Mouse (Mus musculus) granulocyte monocyte progenitor cell, adult 5-6 weeks (primary cell): ENCODE data around the gene Col4a3bp. TPM values are rescaled to one million over a fixed set of nuclear protein-coding genes. Genes with fewer than 3 reads are reported as not detected.

Experiments
- ATAC-seq: replicated peaks from 2 replicates; pipeline ENCODE4 v1.8.0; 2016; ENCODE audit warnings: mild to moderate bottlenecking, moderate TSS enrichment, inconsistent platforms; ENCODE audit not compliant: poor library complexity, severe bottlenecking
- total RNA-seq, 2 experiments: library from RNA; stranded (forward) in 1 of 2; stranded (reverse) in 1 of 2; fragments of 200-712, 200-1000 nt in 1 of 2; fragments of >200 nt in 1 of 2; fragmentation: Nextera tagmentation in 1 of 2; gene quantifications; 2 replicates each; pipeline ENCODE4 v1.2.3; 2014 to 2017

Col4a3bp gene
- 30.6 and 31.5 TPM in 2 replicates for total RNA-seq (2014; fragmentation: Nextera tagmentation)
- 37.2 and 54.6 TPM in 2 replicates for total RNA-seq (2017)

GRCm38 (mm10) chr13:96542081-96542889 is at the start of gene Col4a3bp, which contains the start of gene Polk:
TSS of gene Col4a3bp (plus strand) at chr13:96542618.
TSS of gene Polk (minus strand) at chr13:96542579.
- peak; percentile 92 for ATAC-seq

- ATAC-seq = peak; percentile 68
These were observed 45.8 kb upstream of the Col4a3bp start for GRCm38 (mm10) chr13:96496630-96497029.

GRCm38 (mm10) chr13:96499891-96500290 is 42.5 kb upstream of the Col4a3bp start:
- no peak for ATAC-seq

- ATAC-seq = no peak
These were observed 36.8 kb upstream of the Col4a3bp start for GRCm38 (mm10) chr13:96505661-96506060.

- ATAC-seq = no peak
These were observed 36.1 kb upstream of the Col4a3bp start for GRCm38 (mm10) chr13:96506313-96506712.

GRCm38 (mm10) chr13:96507541-96507940 is 34.9 kb upstream of the Col4a3bp start:
- no peak for ATAC-seq

- peak; percentile 85 for ATAC-seq
These were observed 31.8 kb upstream of the Col4a3bp start for GRCm38 (mm10) chr13:96510635-96511034.

GRCm38 (mm10) chr13:96511262-96511661 is 31.2 kb upstream of the Col4a3bp start:
- no peak for ATAC-seq

GRCm38 (mm10) chr13:96511893-96512292 is 30.5 kb upstream of the Col4a3bp start:
- no peak for ATAC-seq

GRCm38 (mm10) chr13:96514154-96514942 is 28.1 kb upstream of the Col4a3bp start:
- no peak for ATAC-seq

GRCm38 (mm10) chr13:96516249-96516648 is 26.2 kb upstream of the Col4a3bp start:
- peak; percentile 33; the same call in 1 of the 2 replicates for ATAC-seq

GRCm38 (mm10) chr13:96517335-96517734 is 25.1 kb upstream of the Col4a3bp start:
- ATAC-seq = no peak

GRCm38 (mm10) chr13:96521294-96521693 is 21.1 kb upstream of the Col4a3bp start:
- ATAC-seq = peak; percentile 59; the same call in 1 of the 2 replicates

GRCm38 (mm10) chr13:96527022-96527421 is 15.4 kb upstream of the Col4a3bp start:
- ATAC-seq = no peak

- peak; percentile 86 for ATAC-seq
These were observed 14.6 kb upstream of the Col4a3bp start for GRCm38 (mm10) chr13:96527856-96528255.

- ATAC-seq = no peak
These were observed 13.6 kb upstream of the Col4a3bp start for GRCm38 (mm10) chr13:96528776-96529175.

GRCm38 (mm10) chr13:96529542-96529941 is 12.9 kb upstream of the Col4a3bp start:
- no peak for ATAC-seq

- no peak for ATAC-seq
These were observed 12.4 kb upstream of the Col4a3bp start for GRCm38 (mm10) chr13:96530064-96530463.

GRCm38 (mm10) chr13:96532176-96532575 is 10.2 kb upstream of the Col4a3bp start:
- no peak for ATAC-seq

GRCm38 (mm10) chr13:96533742-96534141 is 8.7 kb upstream of the Col4a3bp start:
- ATAC-seq = no peak
